Mouse (Mus musculus): ENCODE measurements around the gene Oas3.

Oas3 gene

DNA sequence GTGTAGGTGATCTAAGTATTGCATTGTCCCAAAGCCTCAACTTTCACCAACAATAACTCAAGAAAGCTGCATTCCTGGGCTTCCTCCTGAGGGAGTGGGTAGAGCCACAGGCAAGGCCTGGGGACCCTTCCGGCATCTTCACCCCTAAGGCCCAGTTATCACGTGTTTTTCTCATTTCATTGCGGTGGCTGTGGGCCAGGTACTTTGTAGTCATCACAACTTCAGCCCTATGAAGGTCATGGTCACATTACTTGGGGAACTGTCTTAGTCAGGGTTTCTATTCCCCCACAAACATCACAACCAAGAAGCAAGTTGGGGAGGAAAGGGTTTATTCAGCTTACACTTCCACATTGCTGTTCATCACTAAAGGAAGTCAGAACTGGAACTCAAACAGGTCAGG is 24.7 kb downstream of the Oas3 start:
- in situ Hi-C loops (cut with MboI, MseI), result no loop called here

- in situ Hi-C loops (cut with MboI, MseI), result no loop called here
Measured at GRCm38 (mm10) chr5:120751206-120751605, 26.3 kb downstream of the Oas3 start.

GRCm38 (mm10) chr5:120749688-120750087 is 27.8 kb downstream of the Oas3 start, which contains the start of gene Oas2:
TSS of gene Oas2 (minus strand) at chr5:120749853.
- in situ Hi-C loops (cut with MboI, MseI), result no loop called here

- in situ Hi-C loops (cut with MboI, MseI), result no loop called here
Measured at GRCm38 (mm10) chr5:120746451-120746850, 31.0 kb downstream of the Oas3 start.

- in situ Hi-C loops (cut with MboI, MseI), result no loop called here
Measured at GRCm38 (mm10) chr5:120742125-120742524, 35.3 kb downstream of the Oas3 start.

DNA sequence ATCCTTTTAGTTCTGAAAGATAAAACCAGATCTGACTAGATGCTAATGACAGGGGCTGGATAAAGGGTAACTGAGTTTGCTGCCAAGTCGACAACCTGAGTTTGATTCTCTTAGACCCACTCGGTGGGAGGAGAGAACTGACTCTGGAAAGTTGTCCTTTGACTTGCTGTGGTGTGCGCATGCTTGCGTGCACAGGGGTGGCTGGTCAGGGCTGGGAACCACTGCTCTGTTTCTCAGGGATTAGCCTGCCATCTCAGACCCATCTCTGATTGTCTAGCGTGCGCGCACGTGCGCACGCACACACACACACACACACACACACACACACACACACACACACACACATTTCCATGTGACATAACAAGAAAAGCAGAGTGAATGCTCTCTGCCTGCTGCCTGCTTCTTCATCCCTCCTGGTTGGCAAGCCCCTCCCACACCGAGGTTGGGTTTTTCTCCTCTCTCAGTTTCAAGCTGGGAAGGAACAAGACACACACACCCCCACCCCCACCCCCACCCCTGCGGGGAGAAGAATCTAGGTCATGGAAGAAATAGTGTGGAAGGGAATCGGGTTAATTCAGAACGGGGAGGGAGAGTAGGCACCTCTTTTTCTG is 43.0 kb downstream of the Oas3 start:
- in situ Hi-C loops (cut with MboI, MseI), result no loop called here

DNA sequence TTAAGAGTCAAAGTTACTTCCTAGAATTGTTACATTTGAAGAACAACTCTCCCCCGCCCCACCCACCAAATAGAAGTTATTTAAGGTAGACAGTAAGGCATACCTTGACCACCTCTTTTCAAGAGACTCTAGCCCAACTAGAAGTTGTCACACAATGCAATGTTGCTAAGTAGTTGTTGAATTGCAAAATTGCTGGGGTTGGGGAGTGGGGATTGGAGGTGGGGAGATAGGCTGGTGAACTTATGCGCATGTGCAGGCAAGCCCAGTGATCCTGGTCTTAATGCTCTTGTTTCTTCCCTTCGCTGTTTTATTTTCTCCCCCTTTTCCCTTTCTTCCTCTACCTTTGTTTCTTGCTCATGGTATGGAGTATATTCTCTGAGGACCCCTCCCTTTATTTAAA is 43.8 kb downstream of the Oas3 start:
- in situ Hi-C loops (cut with MboI, MseI), result no loop called here

DNA sequence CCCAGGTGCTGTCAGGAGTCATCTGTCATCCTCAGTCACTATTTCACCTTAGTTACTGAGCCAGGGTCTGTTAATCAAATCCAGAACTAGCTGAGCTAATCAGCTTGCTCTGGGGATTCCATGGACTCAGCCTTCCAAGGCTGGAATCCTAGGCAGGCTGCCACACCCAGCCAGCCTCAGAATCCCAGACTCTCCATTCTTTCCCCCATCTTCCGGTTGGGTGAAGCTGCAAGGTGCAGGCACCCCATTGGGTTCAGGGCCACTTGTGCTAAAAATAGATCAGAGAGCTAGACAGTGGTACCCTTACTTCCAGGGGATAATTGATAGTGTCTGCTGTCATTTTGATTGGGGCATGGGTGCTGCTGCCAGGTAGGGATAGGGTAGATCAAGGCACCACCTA is 44.7 kb downstream of the Oas3 start:
- in situ Hi-C loops (cut with MboI, MseI), result no loop called here

DNA sequence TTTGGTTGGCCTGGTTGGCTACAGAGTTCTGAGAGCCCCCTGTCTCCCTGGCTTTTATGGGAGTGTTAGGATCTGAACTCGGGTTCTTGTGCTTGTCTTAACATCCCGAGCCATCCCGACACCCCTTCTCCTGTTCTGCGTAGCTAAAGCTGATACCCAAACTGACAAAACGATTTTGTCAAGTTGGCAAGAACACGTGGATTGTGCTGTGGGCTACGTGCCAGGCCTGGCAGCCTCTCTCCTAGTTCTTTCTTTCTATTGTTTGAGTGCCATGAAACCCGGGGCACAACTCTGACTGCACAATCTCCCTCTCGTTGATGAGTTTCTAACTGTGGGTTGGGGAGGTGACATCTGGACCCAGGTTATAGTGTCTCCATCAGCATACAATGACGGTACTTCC is 48.1 kb downstream of the Oas3 start:
- in situ Hi-C loops (cut with MboI, MseI), result no loop called here

- in situ Hi-C loops (cut with MboI, MseI), result no loop called here
Measured at GRCm38 (mm10) chr5:120725811-120726455, 51.5 kb downstream of the Oas3 start.

DNA sequence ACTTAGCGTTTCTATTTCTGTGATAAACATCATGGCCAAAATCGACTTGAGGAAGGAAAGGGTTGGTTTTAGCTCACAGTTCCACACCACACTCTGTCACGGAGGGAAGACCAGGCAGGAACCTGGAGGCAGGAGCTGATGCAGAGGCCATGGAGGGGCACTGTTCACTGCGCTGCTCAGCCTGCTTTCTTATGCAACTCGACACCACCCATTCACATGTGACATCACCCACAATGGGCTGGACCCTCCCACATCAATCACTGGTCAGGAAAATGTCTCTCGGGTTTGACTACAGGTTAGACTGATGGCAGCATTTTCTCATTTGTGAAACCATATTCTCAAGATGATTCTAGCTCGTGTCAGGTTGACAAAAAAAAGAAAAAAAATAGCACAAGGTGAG is 56.5 kb downstream of the Oas3 start:
- in situ Hi-C loops (cut with MboI, MseI), result no loop called here

DNA sequence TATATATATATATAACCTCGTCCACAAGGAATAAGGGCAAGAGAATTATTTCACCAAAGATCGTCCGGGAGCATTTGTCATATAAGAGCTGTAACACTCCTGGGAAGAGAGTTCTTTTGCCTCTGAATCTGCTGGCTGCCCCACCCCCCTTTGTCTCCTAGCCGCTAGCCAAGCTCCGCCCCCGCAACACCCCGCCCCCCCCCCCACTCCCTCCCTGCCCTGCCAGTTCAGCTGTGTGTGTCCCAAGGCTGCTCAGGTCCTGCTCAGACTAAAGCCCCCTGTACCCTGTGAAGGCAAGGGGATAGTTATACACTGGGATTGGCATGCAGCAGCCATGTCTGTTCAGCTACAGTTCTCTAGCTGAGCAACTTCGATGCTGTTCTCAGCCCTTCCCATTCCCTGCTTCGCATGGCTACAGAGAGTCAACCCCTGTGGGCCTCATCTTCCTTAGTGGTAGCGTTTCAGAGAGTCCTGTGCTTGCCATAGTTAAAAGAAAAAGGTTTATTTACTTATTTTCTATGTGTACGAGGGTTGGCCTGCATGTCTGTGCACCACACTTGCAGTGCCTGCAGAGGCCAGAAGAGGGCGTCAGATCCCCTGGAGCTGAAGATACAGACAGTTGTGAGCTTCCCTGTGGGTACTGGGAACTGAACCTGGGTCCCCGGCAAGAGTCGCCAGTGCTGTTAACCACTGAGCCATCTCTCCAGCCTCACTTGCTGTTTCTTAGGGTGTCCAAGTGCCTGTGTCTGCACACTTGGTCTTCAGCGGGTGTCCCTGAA is 58.7 kb downstream of the Oas3 start:
- in situ Hi-C loops (cut with MboI, MseI), result no loop called here

GRCm38 (mm10) chr5:120717136-120717535 is 60.3 kb downstream of the Oas3 start:
- in situ Hi-C loops (cut with MboI, MseI), result no loop called here

DNA sequence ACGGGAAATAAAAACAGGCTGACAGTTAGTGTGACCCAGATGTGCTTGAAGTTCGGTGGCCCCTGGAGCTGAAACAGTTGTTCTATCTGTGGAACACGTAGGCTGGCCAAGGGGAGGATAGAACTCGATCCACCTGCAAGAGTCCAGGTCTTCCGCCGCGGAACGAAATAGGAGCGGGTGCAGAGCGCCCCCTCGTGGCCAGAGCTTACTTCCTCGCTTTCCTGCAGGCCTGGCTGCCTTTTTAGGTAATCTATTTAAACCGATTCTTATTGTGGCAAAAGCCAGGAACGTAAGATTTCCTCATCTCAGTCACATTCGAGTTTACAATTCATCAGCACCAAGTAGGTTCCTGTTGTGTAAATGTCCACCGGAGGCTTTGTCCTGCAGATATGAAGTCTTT is 63.1 kb downstream of the Oas3 start:
- in situ Hi-C loops (cut with MboI, MseI), result loop anchor here (5.0 kb wide), 1 partner anchor 92 kb away; no protein-coding TSS in a partner anchor

GRCm38 (mm10) chr5:120712721-120713120 is 64.7 kb downstream of the Oas3 start:
- in situ Hi-C loops (cut with MboI, MseI), result loop anchor here (5.0 kb wide), 1 partner anchor 90 kb away; no protein-coding TSS in a partner anchor

- in situ Hi-C loops (cut with MboI, MseI), result loop anchor here (5.0 kb wide), 1 partner anchor 90 kb away; no protein-coding TSS in a partner anchor
Measured at GRCm38 (mm10) chr5:120711827-120712226, 65.6 kb downstream of the Oas3 start, which contains the start of gene Dtx1. TSS of gene Dtx1 (minus strand) at chr5:120711927.

- in situ Hi-C loops (cut with MboI, MseI), result loop anchor here (5.0 kb wide), 1 partner anchor 89 kb away; no protein-coding TSS in a partner anchor
Measured at GRCm38 (mm10) chr5:120711416-120711815, 66.0 kb downstream of the Oas3 start.

GRCm38 (mm10) chr5:120710826-120711248 is 66.6 kb downstream of the Oas3 start:
- in situ Hi-C loops (cut with MboI, MseI), result loop anchor here (5.0 kb wide), 1 partner anchor 89 kb away; no protein-coding TSS in a partner anchor

DNA sequence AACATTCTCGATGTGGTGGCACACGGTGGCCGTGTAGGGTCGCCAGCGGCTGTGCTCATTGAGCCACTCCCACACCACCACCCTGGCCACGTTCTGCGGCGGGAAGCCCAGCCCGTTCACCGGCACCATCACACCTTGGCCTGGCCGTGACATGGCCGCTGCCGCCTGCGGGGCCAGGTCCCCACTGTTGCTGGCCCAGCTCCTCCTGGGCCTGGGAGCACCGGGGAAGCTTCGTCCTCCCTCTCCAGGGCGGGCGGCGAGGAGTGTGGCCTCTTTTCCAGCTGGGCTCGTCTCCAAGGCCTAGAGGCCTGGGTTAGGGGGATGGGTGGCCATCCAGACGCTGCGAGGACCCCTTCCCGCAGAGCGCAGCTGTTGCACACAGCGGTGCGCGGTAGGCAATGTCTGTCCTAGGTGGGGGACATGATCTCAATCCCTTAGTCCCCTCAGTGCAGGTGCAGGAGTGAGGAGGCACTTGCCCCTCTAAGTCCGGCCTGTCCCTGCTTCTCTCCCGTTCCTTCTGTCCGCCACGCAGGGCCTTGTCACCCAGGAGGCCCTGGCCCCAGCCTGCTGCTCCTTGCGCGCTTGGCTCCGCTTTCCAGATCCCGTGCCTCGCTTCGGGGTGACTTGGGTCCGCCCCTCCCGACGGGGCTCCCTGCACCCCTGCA is 67.2 kb downstream of the Oas3 start:
- in situ Hi-C loops (cut with MboI, MseI), result loop anchor here (5.0 kb wide), 1 partner anchor 88 kb away; no protein-coding TSS in a partner anchor

DNA sequence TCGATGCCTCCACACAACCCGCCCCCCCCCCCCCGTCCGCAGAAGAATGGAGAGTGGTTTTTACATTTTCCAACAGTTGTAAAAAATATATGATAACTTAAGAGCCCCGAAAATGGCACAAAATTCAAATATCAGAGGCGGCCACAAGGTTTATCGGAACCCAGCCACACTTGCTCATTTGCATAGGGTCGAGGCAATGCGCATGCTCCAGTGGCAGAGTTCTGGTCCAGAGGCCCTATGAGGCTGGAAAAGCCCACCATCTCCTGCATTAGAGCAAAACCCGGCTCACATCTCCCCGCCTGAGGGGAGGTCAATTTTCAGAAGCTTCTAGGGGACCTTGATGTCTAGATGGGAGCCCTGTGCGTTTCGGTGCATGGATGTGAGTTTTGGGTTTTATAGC is 70.5 kb downstream of the Oas3 start:
- in situ Hi-C loops (cut with MboI, MseI), result no loop called here

DNA sequence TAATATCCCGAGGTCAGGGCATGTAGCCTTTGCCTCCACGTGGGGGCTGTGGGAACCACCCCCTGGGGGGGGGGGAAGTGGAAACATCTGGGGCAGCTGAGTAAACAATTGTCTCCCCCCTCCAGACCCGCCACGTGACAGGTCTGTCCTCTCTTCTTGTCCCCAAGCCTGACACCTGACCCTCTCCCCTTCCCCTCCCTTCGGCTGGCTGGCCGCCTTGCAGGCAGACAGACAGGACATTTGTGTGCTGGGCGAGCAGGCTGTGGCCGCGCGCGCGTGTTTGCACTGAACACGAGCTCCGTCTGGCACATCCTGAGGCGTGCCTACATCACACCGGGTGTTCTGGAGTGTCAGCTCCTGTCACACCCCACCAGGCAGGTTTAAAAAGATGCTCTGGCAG is 70.9 kb downstream of the Oas3 start:
- in situ Hi-C loops (cut with MboI, MseI), result no loop called here

- in situ Hi-C loops (cut with MboI, MseI), result no loop called here
Measured at GRCm38 (mm10) chr5:120704421-120704820, 73.0 kb downstream of the Oas3 start.

Data from T-helper 1 cell (primary cell).